16 mouse cellular contexts compared by ENCODE assay signal in genomic region chr16:91534888-91535287, GRCm38 (mm10).
"Had no signal": no experiment of that assay in that cellular context is flagged by ENCODE, and none has a peak within 500 bp of the region (broad histone marks: within the 10 kb centered on the region; RNA-seq: fewer than 3 reads in every experiment).

No protein-coding gene starts in this region.

- H3K36me3 ChIP-seq: liver, embryonic 13.5 days; midbrain, embryonic 12.5 days; midbrain, embryonic 15.5 days; neural tube, embryonic 12.5 days; neural tube, embryonic 15.5 days; stomach, embryonic 15.5 days had no signal

- H3K9ac ChIP-seq: liver, embryonic 13.5 days; lung, embryonic 14.5 days; midbrain, embryonic 12.5 days; midbrain, embryonic 15.5 days; neural tube, embryonic 12.5 days; neural tube, embryonic 15.5 days; stomach, embryonic 15.5 days had no signal

- DNase-seq: kidney, adult 2 months; layer of hippocampus, adult 9-11 months; liver, embryonic 13.5 days; lung, postnatal 14 days; spleen, adult 18-20 months; thymus, adult 18-20 months had no signal

- H3K4me3 ChIP-seq: layer of hippocampus, adult 2 months; left cerebral cortex, adult 2 months; liver, embryonic 13.5 days; midbrain, embryonic 12.5 days; midbrain, embryonic 15.5 days; neural tube, embryonic 12.5 days; neural tube, embryonic 15.5 days; stomach, embryonic 15.5 days had no signal

- ATAC-seq: midbrain, embryonic 15.5 days had no signal

- H3K27me3 ChIP-seq: midbrain, embryonic 12.5 days; midbrain, embryonic 15.5 days; neural tube, embryonic 12.5 days; neural tube, embryonic 15.5 days had no signal

- H3K4me2 ChIP-seq: liver, embryonic 13.5 days; lung, embryonic 14.5 days; midbrain, embryonic 12.5 days; midbrain, embryonic 15.5 days; neural tube, embryonic 12.5 days; neural tube, embryonic 15.5 days; stomach, embryonic 15.5 days had no signal

- H3K9me3 ChIP-seq: liver, embryonic 13.5 days; midbrain, embryonic 12.5 days; midbrain, embryonic 15.5 days; neural tube, embryonic 12.5 days; neural tube, embryonic 15.5 days; stomach, embryonic 15.5 days had no signal

- H3K27ac ChIP-seq: kidney, postnatal 0 days; layer of hippocampus, adult 2 months; left cerebral cortex, adult 2 months; liver, embryonic 13.5 days; macrophage; midbrain, embryonic 12.5 days; midbrain, embryonic 15.5 days; neural tube, embryonic 12.5 days; neural tube, embryonic 15.5 days; stomach, embryonic 15.5 days had no signal

- H3K4me1 ChIP-seq: midbrain, embryonic 12.5 days; midbrain, embryonic 15.5 days; neural tube, embryonic 12.5 days had no signal
